ENCODE assay signal across 8 mouse cellular contexts in the genomic region with DNA sequence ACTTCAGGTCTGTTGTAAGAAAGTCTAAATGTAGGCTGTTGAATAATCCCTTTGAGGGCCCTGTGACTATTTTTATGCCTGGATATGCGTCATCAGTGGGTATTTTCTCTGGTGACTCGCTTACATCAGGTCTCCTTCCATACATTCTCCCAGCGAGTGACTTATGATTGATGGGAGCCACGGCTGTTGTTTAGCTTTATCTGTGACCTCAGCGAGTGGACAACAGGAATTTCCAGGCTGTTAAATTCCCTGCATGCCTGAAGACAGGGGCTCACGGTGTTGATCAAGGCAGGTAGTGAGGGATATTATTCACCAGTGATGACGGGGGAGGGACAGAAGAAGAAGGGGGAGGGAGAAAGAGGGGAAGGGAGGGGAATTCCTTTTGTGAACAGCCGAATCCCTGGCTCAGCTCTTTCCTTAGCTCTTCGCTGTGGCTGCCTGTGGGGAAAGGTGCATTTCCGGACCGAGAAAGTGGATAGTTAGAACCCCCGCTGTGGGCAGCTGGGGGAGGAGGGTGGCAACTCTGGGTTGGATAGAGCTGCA. TPM values are rescaled to one million over a fixed set of nuclear protein-coding genes. Genes with fewer than 3 reads are reported as not detected.
DNase-seq lines count a peak whose midpoint lies in the region; ATAC-seq lines count a peak whose summit lies in the region.

No protein-coding gene starts in this region.

- H3K4me2 ChIP-seq in embryonic facial prominence, embryonic 12.5 days (replicated peaks): peak overlapping the region; percentile 40

- ATAC-seq in embryonic facial prominence, embryonic 12.5 days (ENCODE audit: insufficient number of reproducible peaks, insufficient read depth, low FRiP score, low TSS enrichment): no peak
- ATAC-seq in hematopoietic stem cell, adult 5-6 weeks (replicated peaks in 1 of 2; ENCODE audit: insufficient read depth in 1 of 2, low FRiP score in 2 of 2, low TSS enrichment in 1 of 2, low read depth in 1 of 2, poor library complexity in 2 of 2, severe bottlenecking in 2 of 2): peak; percentile 50 to 69; a peak in 3 of 4 replicates
- ATAC-seq in monocyte, adult 5-6 weeks (replicated peaks; ENCODE audit: insufficient number of reproducible peaks, low FRiP score, low TSS enrichment, poor library complexity, severe bottlenecking): 0 out of 2 replicates have a peak, but pooled peaks have one; percentile 5
- ATAC-seq in erythroid progenitor cell, adult 5-6 weeks (replicated peaks; ENCODE audit: low FRiP score, poor library complexity, severe bottlenecking): no peak

- no peaks in the 10 kb centered on the region for H3K36me3 ChIP-seq in embryonic facial prominence, embryonic 12.5 days

- H3K27me3 ChIP-seq in embryonic facial prominence, embryonic 12.5 days: no peaks in the 10 kb centered on the region

- H3K4me1 ChIP-seq in embryonic facial prominence, embryonic 12.5 days: peaks cover 8% of the 10 kb centered on the region; the same call in 1 of the 2 replicates

- intact Hi-C loops in left cerebral cortex, postnatal 14 days (cut with DNase I): no loop called here

- peak; percentile 67 for DNase-seq in CD4-positive, CD25-positive, alpha-beta regulatory T cell, adult 2 months (ENCODE audit: low read depth, low spot score)
- DNase-seq in Muller cell, postnatal 12 days (ENCODE audit: inconsistent ontology term): peak; percentile 86
- peak; percentile 30 to 53 for DNase-seq in left cerebral cortex, postnatal 14 days (ENCODE audit: low spot score in 2 of 2)
- DNase-seq in T-cell, adult 2 months (ENCODE audit: low spot score): no peak

- H3K9me3 ChIP-seq in embryonic facial prominence, embryonic 12.5 days: no peaks in the 10 kb centered on the region

- no peak overlapping the region for H3K9ac ChIP-seq in embryonic facial prominence, embryonic 12.5 days

- H3K27ac ChIP-seq in embryonic facial prominence, embryonic 12.5 days: no peak overlapping the region

- WGBS in embryonic facial prominence, embryonic 12.5 days: 3% methylated on average over 12 of the region's 12 CpGs

- peak overlapping the region; percentile 7; the same call in 1 of the 2 replicates for H3K4me3 ChIP-seq in embryonic facial prominence, embryonic 12.5 days

RNA-seq across cellular contexts. Expression of a gene that starts 52.0 kb away (rescaled TPM):
- polyA plus RNA-seq in embryonic facial prominence, embryonic 12.5 days (2016; fragmentation: Nextera tagmentation; extraction: Ambion mirVana): 4.8 and 5.5 TPM in 2 replicates
- total RNA-seq in hematopoietic stem cell, adult 5-6 weeks (2017): 6.6 and 7.4 TPM in 2 replicates
- 100 to 1,000 TPM; 287 to 310 TPM for total RNA-seq in left cerebral cortex, postnatal 14 days (2021)
- total RNA-seq in monocyte, adult 5-6 weeks (2017): 19.2 to 42.6 TPM (median 26.5 TPM) in 3 replicates
- total RNA-seq in erythroid progenitor cell, adult 5-6 weeks (2015; ENCODE audit: low replicate concordance): 4.3 and 4.6 TPM in 2 replicates
- 1.3 and 1.5 TPM in 2 replicates for total RNA-seq in erythroid progenitor cell, adult 5-6 weeks (2017; ENCODE audit: low replicate concordance)

Comparison
In these comparisons a context has a peak if more than half of its experiments do, and no peak if none do; other contexts are left out.
1. ATAC-seq: peak in hematopoietic stem cell, adult 5-6 weeks (2 of 2) and monocyte, adult 5-6 weeks (single experiment); none in embryonic facial prominence, embryonic 12.5 days (single experiment) and erythroid progenitor cell, adult 5-6 weeks (single experiment).